Mouse (Mus musculus): Measurements from ENCODE around the gene Sez6l.

- TF ChIP-seq CTCF (IDR thresholded peaks at IDR 0.05; ENCODE audit: extremely low read depth, insufficient read depth, low read length) (no peak), POLR2A (IDR thresholded peaks at IDR 0.05; ENCODE audit: extremely low read depth, insufficient read depth, low read length) (no peak)
These were observed 19.0 kb upstream of the Sez6l start for GRCm38 (mm10) chr5:112595701-112596632.
